Comparison of ENCODE assay signal across 9 mouse cellular contexts in the genomic region with DNA sequence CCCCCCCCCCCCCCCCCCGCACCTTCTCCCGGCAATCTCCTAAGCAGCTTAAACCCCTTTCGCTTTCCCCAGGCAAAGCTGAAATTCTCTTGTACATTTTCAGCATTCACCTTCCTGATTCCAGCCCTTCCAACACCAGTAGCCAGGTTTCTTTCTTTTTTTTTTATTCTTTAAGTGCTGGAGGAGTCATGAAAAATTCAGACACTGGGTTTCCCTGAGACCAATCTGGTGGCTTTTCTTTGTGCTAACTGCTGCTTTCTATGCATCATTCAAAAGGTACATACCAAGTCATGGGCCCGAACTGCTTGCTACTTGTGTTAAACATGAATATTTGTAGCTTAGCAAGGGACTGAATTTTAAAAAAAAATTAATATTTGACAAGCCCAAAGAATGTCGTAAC.
DNase-seq lines count a peak whose midpoint lies in the region; ATAC-seq lines count a peak whose summit lies in the region.
"Had no signal": no experiment of that assay in that cellular context is flagged by ENCODE, and none has a peak within 500 bp of the region (broad histone marks: within the 10 kb centered on the region; RNA-seq: fewer than 3 reads in every experiment).

No protein-coding gene starts in this region.

- no peaks in the 10 kb centered on the region for H3K36me3 ChIP-seq in heart, embryonic 13.5 days
- no peaks in the 10 kb centered on the region for H3K36me3 ChIP-seq in intestine, embryonic 15.5 days
- H3K36me3 ChIP-seq in stomach, embryonic 15.5 days, result no peaks in the 10 kb centered on the region

- DNase-seq in heart, adult 11 months, result no peak
- DNase-seq in retina, postnatal 1 day, result peak; percentile 36
- no peak for DNase-seq in retina, embryonic 14.5 days (ENCODE audit: low spot score)
- no peak for DNase-seq in urinary bladder, postnatal 4 days (ENCODE audit: low spot score in 2 of 2)
- no peak for DNase-seq in left cerebral cortex, postnatal 14 days (ENCODE audit: low spot score in 2 of 2)
- DNase-seq: cerebellum, adult 11-12 months had no signal

- peak overlapping the region; percentile 57 for H3K4me2 ChIP-seq in heart, embryonic 13.5 days
- H3K4me2 ChIP-seq in intestine, embryonic 15.5 days (replicated peaks), result peak overlapping the region; percentile 6; the same call in 1 of the 2 replicates
- H3K4me2 ChIP-seq in stomach, embryonic 15.5 days, result peak overlapping the region; percentile 13; the same call in 1 of the 2 replicates

- intact Hi-C loops in left cerebral cortex, postnatal 14 days (cut with DNase I), result no loop called here

- WGBS in heart, embryonic 13.5 days, result 70% methylated on average over 5 of the region's 5 CpGs
- 58% methylated on average over 5 of the region's 5 CpGs for WGBS in intestine, embryonic 15.5 days
- WGBS in stomach, embryonic 15.5 days, result 66% methylated on average over 5 of the region's 5 CpGs

- H3K9ac ChIP-seq in heart, embryonic 13.5 days, result no peak overlapping the region
- H3K9ac ChIP-seq in intestine, embryonic 15.5 days, result no peak overlapping the region
- H3K9ac ChIP-seq in stomach, embryonic 15.5 days, result no peak overlapping the region

- H3K27ac ChIP-seq in heart, embryonic 13.5 days (replicated peaks), result no peak overlapping the region; the same call in 1 of the 2 replicates
- H3K27ac ChIP-seq in intestine, embryonic 15.5 days, result no peak overlapping the region
- no peak overlapping the region for H3K27ac ChIP-seq in stomach, embryonic 15.5 days

- H3K4me3 ChIP-seq in heart, embryonic 13.5 days, result peak overlapping the region; percentile 31
- H3K4me3 ChIP-seq in intestine, embryonic 15.5 days (replicated peaks), result no peak overlapping the region
- H3K4me3 ChIP-seq in stomach, embryonic 15.5 days (replicated peaks), result 0 out of 2 replicates have a peak overlapping the region, but pooled peaks have one; percentile 5

- H3K9me3 ChIP-seq in heart, embryonic 13.5 days, result no peaks in the 10 kb centered on the region
- H3K9me3 ChIP-seq in intestine, embryonic 15.5 days, result no peaks in the 10 kb centered on the region
- no peaks in the 10 kb centered on the region for H3K9me3 ChIP-seq in stomach, embryonic 15.5 days

- no peak for ATAC-seq in heart, embryonic 13.5 days (ENCODE audit: extremely low read depth, insufficient number of reproducible peaks, low FRiP score, low TSS enrichment)
- no peak for ATAC-seq in intestine, embryonic 15.5 days
- no peak for ATAC-seq in stomach, embryonic 15.5 days (ENCODE audit: insufficient read depth, low FRiP score, low read depth)

- no peaks in the 10 kb centered on the region for H3K27me3 ChIP-seq in heart, embryonic 13.5 days (replicated peaks)
- H3K27me3 ChIP-seq in intestine, embryonic 15.5 days (replicated peaks), result no peaks in the 10 kb centered on the region
- no peaks in the 10 kb centered on the region for H3K27me3 ChIP-seq in stomach, embryonic 15.5 days (replicated peaks)

- H3K4me1 ChIP-seq in heart, embryonic 13.5 days, result peaks cover 26% of the 10 kb centered on the region
- H3K4me1 ChIP-seq in intestine, embryonic 15.5 days (replicated peaks), result no peaks in the 10 kb centered on the region; the same call in 1 of the 2 replicates
- H3K4me1 ChIP-seq in stomach, embryonic 15.5 days, result no peaks in the 10 kb centered on the region

Comparison
In these comparisons a context has a peak if more than half of its experiments do, and no peak if none do; other contexts are left out.
1. H3K4me2 ChIP-seq: peak in every context shown above with its lines; median percentile 57 in heart, embryonic 13.5 days; 13 in stomach, embryonic 15.5 days; 6 in intestine, embryonic 15.5 days.